Mouse (Mus musculus) urinary bladder, postnatal 10 days (tissue): ENCODE measurements around the gene Nr2f2.

ENCODE experiments used
- DNase-seq: peaks from one replicate; pipeline ENCODE4 v3.0.0; 2022; ENCODE audit warnings: low spot score

Nr2f2 gene

DNA sequence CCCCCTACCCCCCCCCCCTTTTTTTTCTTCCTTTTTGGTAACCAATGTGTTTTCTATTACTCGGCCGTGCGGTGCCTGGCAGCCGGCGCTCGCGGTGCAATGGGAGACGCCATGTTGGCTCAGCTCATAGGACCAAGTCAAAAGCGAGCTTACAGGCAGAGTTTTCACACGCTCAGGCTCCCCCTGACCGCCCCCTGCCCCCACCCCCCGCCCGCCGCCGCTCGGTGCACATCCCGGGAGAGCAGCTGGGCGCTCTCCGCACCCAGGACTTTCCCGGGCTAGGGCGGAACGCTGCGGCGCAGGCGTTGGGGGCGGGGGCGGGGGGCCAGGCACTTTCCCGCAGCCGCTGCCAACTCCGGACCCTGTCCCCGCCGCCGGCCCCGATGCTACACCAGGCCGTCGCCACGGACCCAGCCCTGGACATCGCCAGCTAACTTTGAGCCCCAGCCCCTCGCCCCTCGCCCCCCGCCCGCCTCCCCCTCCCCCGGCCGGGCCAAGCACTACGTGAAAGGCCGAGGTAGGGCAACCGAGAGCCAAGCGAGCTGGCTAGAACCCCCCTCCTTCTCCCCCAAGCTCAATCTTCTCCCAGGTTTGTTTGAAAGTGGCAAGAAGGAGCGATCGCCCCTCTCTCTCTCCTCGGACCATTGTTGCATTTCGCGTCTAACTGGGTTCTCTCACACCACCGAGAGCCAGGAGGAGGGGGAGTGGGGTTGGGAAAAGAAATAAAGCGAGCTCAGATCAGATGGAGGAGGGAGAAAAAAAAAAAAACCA lies 15.6 kb downstream of the Nr2f2 start:
- DNase-seq = no peak

DNA sequence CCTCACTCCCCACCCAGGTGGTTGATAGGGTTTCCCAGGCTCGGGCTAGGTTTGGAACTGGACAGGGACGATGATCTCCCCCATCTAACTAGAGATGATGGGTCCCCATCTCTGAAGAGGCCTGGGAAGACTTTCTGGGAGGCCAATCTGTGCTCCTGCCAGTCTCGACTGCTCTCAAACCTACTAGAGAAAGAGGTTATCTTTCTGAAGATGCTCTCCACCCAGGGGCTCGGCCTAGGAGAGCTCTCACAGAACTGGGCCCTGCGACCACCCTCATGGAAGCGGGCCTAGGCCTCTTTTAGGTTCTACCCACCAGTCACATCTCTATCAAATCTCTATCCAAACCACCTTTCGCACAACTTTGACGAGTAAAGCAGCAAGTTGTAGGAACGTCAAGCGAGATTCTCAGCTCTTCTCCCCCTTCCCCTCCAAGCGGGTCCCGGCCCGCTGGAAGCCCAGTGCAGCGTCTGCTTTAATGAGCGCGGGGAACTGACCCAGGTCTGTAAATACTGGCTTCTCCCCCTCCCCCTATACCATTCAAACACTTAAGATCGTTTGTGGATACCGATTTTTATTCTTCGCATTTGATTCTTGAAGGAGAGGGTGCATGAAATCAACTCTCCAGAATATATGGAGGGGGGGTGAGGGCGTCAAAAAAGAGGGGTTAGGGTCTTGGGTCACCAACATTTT lies 16.4 kb downstream of the Nr2f2 start:
- DNase-seq = no peak

DNA sequence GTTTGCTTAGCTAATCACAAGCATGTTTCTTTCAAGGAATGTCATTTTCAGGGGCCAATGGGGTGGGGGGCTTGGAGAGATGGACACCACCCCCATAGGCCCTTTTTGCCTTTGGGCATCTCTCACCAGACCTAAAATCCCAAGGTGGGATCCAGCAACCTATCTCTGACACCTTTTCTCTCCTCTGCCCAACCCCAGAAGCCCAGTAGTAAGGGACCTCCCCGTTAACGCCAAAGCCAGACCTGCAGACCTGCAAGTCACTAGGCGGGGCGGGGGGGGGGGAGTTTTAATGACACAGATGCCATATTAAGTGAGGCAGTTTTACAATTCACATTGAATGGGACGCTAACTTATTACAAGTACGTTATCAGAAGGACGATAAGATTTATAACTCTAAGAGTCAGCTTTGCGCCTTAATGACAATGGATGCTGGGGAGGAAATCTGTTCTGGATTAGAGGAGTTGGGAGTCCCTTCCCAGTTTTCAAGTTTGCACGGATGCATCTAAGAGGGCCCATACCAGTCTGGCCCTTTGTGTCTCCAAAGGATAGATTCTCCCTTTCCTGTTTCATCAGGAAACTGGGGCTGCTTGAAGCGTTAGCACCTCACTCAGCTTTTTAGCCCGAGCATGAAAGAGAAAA lies 17.4 kb downstream of the Nr2f2 start:
- DNase-seq = no peak

DNA sequence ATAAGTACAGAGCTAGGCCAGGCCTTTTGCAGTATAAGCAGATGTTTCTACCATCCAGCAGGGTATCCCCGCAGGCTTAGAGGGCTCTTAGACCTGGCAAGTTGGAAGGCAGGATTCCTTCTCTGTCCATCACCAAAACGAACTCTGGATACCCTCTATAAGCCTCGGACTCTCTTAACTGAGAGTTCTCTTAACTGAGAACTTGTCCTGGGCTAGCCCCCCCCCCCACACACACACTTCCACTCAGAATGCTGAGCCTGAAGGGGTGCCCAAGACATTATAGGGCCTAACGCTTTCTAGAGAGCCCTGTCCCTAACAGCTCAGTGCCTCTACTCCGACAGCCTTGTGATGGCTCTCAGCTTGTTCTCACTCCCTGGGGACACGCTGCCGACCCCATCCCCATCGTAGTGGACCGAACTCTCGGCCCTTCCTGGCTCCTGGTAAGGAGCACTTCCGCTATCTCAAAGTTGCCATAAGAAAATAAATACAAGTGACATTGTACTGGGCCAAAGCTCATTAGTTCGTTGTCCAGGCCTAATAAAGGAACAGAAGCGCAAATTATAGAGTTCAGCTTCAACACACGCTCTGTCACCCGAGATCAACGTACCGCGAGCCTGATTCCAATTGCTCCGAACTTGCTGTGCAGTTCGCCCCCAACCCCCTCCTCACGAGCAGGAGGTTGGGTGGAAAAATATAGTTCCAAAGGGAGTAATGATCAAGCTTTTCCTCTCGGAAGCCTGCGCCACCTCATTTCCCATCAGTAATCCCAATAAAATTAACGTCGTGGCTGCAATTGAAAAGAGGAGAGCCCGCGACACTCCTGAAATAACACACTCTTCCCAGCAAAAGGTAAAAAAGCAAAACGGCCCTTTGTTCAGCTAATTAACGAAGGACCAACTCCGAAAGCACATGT lies 18.2 kb downstream of the Nr2f2 start:
- DNase-seq = no peak

DNA sequence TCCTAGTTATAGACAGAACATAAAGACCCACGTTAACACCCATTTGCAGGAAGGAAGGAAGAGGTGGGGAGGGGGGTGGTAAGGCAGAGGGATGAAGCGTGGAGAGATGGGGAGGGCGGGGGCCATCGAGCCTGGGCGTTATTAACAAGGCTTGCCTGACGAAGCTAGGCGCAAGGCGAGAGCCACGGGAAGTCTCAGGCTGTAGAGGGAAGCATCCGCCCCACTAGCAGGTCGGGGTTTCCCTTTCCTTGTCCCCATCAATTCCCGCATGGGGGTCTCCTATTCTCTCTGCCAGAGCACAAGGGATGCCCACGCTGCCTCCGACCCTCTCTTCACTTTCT lies 18.9 kb downstream of the Nr2f2 start:
- no peak for DNase-seq

DNA sequence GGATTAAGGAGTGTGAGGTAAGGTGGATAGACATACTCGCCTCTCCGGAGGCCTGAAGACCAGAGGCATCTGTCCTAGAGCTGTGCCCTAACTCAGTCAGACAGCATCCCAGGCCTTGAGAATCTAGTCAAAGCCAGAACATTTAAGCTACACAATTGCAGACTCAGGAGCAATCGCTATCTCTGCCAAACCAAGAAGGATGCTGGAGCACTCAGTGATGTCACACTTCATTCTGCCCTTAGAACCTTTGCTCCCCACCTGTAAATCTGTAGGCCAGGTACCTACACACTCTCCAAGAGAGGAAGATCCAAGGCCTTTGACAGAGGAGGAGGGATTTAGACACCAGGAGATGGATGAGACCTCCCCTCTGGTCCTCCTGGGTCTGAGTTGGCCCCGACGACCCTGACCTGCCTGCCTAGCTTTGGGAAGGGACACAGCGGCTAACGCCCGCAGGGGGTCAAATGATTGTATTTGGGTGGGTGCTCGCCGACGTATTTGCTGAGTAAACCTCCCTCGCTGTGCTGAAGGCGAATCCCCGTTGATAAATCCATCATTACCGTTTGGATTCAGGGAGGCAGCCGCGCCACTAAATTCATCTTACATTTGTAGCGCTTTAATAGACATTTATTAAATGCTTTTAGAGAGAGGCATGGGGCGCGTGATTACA lies 19.5 kb downstream of the Nr2f2 start:
- DNase-seq = no peak

DNA sequence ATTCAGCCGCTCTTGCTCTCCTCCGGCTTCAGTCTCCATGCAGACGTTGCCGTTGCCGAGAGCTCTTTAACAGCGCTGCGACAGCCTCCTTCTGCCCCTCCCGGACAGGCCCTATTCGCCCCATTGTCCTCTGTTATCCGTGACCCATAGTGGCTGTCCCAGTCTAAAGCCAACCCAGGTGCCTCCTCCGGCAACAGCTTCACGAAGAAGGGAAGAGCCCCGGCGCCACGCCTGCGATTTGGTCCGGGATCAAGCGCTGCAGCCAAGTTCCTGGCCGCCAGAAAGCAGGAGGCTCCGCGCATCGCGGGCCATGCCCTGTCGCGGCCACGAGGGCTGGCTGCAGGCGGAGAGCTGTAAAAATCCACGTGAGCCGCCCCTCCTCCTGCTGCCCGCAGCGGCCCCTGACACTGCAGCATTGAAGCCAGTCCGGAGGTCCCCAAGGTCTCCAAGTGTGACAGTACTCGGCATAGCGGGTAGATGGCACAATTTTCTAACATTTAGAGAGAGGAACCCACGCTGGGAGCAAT lies 20.5 kb downstream of the Nr2f2 start:
- DNase-seq = no peak

DNA sequence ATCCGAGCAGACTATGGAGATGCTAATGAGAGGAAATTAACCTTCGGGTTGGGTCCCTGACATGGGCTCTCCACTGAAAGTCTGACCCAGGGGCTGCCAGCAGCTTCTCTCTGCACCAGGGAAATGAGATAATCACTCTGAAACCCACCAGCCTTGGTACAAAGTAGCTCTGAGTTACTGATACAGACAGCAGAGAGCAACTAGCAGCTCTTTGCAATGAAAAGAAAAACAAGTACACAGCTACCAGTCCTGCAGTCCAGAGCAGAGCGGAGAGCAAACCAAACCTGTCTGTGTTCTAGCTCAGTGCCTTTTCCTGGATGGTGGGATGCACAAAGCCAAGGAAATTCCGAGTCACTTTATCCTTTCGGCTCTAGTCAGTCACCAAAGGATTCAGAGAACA lies 23.1 kb downstream of the Nr2f2 start:
- no peak for DNase-seq

DNA sequence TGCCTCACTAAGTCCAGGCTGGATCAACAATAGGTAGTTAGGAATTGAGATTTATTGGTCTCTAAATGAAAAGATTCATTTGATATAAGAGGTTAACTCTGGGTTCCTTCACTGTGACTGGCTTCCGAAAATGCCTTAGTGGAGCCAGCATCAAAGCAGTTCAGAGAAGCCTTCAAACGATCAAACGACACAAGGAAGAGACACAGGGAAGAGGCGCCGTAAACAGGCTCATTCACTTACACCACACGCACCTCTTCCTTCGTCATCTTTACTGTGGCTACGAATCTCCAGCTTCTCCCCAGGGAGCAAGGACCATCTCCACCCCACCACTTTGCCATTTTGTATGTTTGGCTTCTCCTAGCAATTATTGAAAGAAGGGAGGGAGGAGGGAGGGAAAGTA lies 23.8 kb downstream of the Nr2f2 start:
- DNase-seq = no peak

DNA sequence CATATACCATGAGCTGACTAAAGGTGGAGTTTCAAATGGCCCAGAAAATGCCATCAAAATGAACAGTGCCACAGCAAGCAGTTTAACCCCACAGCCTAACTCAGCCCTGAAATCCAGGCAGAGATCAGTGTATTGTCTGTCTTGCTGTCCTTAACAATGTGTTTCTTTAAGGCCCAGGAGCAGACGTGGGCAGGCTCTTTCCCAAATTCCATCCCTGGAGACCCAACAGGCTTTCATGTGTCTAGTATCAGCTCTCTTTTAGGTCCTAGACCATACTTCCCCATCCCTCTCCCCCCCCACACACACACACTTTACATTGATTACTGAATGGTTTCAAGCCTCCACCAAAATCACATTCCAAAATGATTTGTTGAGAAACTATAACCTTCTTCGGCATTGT lies 24.5 kb downstream of the Nr2f2 start:
- DNase-seq = no peak

DNA sequence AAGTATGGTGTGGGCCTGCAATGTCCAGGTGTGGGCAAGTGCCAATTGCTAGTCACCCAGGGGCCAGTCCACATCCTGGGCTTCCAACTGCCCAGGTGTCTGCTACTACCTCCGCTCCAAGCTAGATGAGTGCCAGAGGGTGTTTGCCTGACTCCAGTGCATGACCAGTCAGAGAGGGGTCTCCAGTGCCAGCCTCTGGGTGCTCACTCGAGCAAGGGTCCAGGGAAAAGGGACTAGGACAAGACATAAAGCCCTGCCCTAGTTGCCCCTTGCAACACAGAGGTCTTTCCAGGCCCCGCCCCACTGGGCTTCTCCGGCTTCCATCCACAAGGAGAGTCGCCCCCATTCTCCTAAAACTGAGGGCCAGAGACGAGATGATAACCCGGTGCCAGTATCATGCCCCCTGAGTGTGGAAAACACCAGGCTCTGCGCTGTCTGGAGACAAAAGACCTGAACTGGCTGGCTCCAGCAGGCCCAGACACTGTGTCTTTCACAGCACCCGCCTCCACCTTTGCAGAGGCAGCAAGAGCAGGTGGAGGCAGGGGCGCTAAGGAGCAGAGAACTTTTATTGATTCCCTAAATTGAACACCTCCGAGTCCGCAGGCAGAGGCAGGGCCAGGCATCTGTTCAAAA lies 26.4 kb downstream of the Nr2f2 start:
- no peak for DNase-seq

DNA sequence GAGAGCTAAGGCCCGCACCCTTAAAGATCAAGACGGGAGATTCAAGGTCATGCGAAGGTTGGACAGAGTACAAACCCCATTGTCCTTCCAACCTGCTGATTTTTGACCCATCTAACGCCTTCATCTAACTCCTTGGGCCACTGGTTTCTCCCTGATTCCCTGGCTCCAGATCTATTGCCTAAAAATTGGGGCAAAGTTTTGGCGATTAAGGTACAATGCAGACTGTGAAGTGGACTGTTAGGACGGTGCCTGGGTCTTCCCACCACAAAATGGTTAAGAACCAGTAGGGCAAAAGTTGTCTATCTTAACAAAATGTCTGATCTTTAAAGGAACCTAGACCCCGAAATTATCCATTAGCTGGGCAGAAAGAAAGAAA lies 28.3 kb downstream of the Nr2f2 start:
- no peak for DNase-seq

DNA sequence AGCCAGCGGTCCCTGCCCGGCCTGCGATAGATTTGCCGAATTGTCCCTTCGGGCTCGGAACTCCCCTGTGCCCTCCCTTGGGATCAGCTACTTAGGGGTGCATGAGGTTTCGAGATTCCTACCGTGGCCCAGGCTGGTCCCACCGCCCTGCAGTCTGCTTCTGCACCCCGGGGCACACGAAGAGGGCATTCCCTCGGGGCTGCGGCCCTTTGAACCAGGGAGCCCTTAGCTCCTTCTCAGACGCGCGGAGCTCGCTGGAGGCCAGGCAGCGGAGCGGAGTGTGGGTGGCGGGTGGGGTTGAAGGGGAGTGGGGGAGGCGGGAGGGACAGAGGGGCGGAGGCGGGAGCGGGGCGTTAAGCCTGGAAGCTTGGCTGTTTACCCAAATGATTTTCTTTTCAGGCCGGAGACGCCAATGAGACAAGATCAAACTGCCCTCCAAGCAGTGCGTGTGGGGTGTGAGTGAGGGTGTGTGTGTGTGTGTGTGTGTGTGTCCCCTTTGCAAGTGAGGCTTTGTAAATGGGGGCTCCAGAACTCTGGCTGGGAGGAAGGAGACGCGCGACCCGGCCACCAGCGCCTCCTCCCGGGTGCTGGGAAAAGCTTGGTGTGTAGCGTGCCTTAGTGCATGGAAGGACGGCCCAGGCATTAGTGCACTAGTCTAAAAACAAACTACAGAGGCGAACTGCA lies 28.8 kb downstream of the Nr2f2 start:
- no peak for DNase-seq

DNA sequence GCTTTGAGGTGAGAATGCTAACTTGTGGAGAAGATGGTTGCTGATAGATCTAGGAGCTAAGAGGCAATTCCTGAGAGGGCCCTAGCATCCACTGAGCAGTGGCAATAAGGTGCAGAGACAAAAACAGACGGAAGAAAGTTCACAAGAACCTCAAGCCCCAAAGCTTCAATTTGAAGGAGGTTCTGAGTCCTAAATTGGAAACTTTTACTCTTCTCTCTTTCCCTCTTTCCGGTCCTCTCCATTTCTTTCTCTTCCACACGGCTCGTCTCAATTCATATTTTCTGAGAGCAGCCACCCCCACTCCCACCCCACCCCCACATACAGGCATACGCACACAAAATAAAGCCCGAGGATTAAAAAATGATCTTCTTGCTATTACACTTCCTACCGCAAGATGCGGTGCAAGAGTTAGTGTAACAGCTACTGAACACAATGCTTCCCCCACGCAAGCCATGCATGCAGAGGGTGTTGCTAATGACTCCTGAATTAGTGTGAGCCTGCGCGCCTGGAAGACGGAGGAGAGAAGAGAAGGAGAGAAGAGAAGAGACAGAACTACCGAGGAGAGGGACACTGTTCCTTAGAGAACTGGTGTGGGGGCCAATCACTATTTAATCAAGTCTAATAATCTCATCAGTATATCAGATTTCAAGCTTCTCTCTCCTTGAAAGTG lies 29.8 kb downstream of the Nr2f2 start:
- DNase-seq = no peak

DNA sequence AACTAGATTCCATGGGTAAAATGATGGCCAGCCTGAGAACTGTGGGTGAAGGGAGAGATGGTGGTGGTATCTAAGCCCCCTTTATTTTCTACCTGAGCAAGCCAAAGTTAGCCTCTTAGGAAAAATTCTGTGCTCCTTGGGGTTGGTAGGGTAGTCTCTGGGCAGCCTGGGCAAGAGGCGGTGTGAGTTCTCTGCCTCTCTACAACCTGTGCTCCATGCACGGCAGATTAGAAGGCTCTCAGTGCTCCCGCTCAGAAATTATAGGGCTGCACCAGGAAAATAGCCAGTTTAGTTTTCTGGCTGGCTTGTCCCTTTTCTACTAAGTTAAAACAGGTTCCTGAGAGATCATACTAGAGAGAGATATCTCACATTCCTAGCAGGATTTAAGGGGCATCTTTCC lies 30.4 kb downstream of the Nr2f2 start:
- no peak for DNase-seq

DNA sequence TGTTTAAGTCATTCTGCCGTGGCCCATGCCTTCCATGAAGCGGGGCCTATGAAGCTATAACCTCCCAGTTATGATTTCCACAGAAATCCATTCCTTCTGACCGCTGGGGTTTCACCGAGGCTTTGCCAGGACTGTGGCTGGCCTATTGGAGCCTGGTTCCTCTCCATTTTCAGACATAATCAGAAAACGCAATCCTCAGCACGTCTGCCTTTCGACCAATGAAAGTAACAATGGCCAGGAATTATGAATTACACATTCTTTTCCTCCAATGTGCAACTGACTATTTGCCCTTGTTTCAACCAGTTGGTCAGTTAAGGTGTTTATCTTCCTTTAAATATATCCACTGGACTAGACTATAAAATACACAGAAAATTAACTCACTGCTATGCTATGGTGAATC lies 31.1 kb downstream of the Nr2f2 start:
- no peak for DNase-seq

DNA sequence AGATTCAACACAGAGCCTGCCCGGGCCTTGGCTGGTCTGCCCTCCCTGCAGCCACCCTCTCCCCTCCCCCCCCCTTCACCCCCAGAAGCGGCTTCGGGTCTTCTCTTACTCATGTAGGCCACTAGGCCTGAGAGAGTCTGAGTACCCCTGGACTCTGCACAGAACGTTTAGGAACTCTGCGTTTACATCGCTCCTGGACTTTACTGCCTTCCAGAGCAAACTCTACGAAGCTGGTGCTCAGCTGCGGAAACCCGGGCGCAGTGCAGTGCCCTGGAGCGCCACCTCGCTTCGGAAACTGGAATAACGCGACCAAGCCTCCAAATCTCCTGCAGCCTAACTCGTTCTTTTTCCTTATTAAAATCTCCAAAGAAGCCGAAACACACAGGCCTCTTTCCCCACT lies 31.7 kb downstream of the Nr2f2 start:
- DNase-seq = no peak

DNA sequence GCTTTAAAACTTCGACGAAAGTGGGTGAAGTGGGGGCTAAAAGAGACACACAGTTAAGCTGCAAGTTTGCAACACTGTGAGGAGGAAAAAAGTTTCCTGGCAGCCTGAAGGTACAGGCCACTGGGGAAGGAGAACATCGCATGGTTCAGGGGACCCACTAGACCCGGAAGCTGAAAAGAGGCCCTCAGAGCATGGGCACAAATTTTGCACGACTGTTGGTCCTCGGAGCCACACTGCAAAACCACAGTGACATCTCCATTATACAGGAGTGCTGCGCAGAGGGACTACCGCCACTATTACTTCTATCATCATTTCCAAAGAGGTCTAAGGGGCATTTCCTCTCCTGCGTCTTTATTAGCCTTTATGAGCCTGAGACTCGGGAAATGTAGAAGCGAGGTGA lies 32.7 kb downstream of the Nr2f2 start:
- DNase-seq = no peak

DNA sequence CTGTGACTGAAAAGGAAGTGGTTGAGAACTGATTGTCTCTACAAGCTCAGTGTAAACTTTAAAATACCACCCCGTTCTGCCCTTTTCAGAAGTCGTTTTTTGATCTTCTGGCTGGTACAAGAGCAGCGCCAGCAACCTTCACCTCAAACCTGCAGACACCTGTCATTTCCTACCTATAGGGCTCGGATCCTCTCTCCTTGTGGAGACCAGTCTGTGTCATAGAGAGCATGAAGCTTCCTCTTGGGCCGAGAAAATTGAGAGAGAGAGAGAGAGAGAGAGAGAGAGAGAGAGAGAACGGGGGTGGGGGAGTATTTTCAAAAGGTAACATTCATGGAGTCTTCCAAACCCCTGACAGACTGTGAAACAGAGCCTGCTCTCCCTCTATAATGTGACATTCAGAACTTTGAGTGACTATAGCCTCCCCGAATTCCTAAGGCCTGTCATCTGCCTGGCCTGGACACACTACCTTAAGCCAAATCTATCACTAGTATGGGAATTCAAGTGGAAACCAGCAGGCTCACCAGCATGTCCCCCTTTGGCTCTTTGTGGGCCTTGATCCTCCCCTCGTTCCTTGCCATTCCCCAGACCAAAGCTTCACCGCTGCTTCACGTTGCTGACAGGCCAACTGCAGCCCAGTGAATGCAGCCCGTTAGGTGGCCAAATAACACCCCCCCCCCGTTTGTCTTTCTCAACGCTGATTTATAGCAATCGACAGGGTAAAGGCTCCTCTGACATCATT lies 33.4 kb downstream of the Nr2f2 start:
- DNase-seq = no peak
